Mouse (Mus musculus) spleen, postnatal 4 days (tissue): ENCODE measurements around the gene Vwc2l.

Experiments used
- DNase-seq, 2 experiments: peaks; one replicate each; pipeline ENCODE4 v3.0.0; 2022; ENCODE audit warnings: low spot score in 2 of 2

Gene Vwc2l

GRCm38 (mm10) chr1:70725655-70726066 is at the start of gene Vwc2l:
Gene Vwc2l (plus strand): TSS chr1:70725715.
- peak; percentile 19 to 67 for DNase-seq

- DNase-seq = no peak
Observed at GRCm38 (mm10) chr1:70692529-70692928, 33.0 kb upstream of the Vwc2l start.

DNA sequence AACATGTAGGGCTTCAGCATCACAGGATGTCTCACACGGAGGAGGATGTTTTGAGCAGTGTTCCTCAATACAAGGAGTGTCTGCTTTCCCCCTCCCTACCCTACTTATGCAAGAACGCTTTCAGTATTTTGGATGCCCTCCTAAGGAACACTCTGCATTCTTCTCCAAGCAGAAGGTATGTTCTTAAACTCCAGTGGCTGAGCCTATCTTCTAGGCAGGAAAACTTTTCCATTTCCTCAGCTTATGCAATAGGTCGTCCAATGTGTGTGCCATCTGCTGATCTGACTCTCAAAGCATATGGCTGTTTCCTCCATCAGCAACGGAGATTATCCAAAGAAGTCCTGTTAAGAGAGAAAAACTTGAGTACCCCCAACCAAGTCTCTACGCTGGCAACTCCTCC is 25.2 kb upstream of the Vwc2l start:
- no peak for DNase-seq

GRCm38 (mm10) chr1:70703934-70704333 is 21.6 kb upstream of the Vwc2l start:
- DNase-seq = no peak

DNA sequence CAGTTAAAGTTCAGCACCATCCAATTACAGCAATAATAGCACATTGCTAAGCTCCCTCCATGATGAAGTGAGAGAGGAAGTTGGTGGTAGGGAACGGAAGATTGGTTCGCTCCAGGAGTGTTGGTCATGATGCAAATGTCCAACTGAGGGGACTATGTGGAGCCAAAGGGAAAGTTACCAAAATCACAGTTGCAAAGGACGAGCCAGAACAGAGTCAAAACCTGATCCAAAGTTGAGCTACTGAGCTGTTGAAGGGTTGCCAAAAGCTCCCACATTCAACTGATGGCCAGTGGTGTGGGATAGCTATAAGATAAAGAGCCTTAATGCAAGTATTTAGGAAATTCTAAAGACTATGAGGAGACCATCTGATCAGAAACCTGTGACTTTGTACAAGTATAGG is 19.7 kb upstream of the Vwc2l start:
- DNase-seq = no peak

GRCm38 (mm10) chr1:70725045-70725444 is 470 bp upstream of the Vwc2l start:
- DNase-seq = no peak

- no peak for DNase-seq
Observed at GRCm38 (mm10) chr1:70787146-70787545, 61.6 kb downstream of the Vwc2l start.

GRCm38 (mm10) chr1:70791636-70792035 is 66.1 kb downstream of the Vwc2l start:
- no peak for DNase-seq

DNA sequence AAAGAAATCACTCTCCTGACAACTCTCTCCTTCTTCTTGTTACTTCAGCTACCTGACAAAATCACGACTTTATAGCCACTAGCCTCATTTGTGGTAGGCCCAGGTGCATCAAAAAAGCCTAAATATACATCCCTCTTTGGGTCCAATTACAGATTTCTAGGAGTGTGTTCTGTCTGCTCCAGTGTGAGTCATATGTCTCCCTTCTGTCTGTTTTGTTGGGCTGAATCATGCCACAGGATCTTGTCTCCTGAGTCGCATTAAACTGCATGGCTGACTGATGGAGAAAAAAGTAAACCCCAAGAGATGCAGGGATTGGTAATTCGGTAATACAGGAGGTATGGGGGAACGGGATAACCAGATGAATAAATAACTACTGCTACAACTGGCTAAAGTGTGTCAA is 69.6 kb downstream of the Vwc2l start:
- DNase-seq = no peak

GRCm38 (mm10) chr1:70803401-70803800 is 77.9 kb downstream of the Vwc2l start:
- no peak for DNase-seq

- no peak for DNase-seq
Observed at GRCm38 (mm10) chr1:70823111-70823510, 97.6 kb downstream of the Vwc2l start.

DNA sequence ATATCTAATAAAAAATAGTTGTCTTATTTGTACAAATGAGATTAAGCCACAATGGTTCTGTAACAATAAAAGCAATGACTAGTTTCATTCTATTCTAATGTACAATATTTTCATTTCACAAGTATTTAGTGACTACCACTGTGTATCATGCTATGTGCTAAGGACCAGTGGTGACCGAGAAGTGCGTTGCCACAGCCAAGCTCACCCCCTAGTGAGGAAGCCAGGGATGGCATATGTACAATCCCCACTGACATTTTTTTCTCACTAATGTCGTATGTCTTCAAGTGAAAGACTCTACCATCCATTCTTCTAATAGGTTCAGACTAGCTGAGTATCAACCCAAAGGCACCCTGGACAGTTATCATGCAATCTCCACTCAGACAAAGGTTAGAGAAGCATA is 107.7 kb downstream of the Vwc2l start:
- DNase-seq = no peak

GRCm38 (mm10) chr1:70842222-70842621 is 116.7 kb downstream of the Vwc2l start:
- no peak for DNase-seq

- DNase-seq = no peak
Observed at GRCm38 (mm10) chr1:70845276-70845675, 119.8 kb downstream of the Vwc2l start.

- no peak for DNase-seq
Observed at GRCm38 (mm10) chr1:70851633-70852390, 126.3 kb downstream of the Vwc2l start.

GRCm38 (mm10) chr1:70853446-70853845 is 127.9 kb downstream of the Vwc2l start:
- DNase-seq = no peak

DNA sequence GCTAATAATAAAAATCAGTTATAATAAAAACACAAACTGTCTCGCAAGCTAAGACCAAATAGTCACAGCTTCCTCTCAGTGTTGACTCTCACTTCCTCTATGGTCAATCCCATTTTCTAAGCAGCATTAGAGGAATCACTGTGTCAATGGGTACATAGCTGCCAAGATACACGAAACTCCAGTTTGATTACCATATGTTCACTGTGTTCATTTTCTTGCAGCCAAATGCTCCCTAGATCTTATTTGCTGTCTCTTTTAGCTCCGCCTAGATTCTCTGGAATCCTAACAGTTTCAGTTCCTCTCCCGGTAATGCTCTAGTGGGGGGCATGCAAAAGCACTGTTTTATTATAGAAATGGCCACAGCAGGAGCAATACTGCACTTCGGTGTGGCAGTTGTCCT is 130.4 kb downstream of the Vwc2l start:
- no peak for DNase-seq

DNA sequence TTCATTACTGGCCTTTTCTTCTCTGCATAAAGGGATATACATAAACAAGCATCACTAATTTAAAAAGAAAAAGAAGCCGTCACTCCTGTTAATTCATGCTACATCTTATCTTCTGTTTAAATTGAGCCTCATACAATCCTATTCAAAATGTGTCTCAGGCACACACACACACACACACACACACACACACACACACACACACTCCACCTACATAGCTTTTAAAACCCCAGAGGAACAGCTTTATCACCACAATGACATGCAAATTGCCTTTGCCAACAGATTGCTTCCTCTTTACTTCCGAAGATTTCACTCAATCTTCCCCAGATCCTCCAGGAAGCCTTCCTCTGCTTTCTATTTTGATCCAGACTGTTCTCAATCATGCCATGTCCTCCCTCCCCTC is 136.2 kb downstream of the Vwc2l start:
- no peak for DNase-seq

GRCm38 (mm10) chr1:70866137-70866536 is 140.6 kb downstream of the Vwc2l start:
- no peak for DNase-seq

- DNase-seq = no peak
Observed at GRCm38 (mm10) chr1:70880496-70880895, 155.0 kb downstream of the Vwc2l start.

DNA sequence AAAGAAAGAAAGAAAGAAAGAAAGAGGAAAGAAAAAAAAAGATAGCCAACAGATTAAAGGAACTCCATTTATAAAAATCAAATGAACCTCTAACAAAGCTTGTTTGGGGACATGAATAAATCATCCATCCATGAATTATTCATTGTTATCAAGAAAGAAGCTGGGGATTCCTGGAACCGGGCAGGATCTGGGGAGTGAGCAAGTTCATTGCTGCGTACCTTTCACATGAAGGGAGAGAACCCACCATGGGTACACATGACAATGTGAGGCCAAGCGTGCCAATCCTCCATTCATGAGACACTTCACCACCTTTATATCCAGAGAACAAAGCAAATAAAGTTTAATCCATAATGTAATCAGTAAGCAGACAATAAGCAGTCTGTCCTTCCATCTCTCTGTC is 155.8 kb downstream of the Vwc2l start:
- no peak for DNase-seq

GRCm38 (mm10) chr1:70884156-70884555 is 158.6 kb downstream of the Vwc2l start:
- no peak for DNase-seq

DNA sequence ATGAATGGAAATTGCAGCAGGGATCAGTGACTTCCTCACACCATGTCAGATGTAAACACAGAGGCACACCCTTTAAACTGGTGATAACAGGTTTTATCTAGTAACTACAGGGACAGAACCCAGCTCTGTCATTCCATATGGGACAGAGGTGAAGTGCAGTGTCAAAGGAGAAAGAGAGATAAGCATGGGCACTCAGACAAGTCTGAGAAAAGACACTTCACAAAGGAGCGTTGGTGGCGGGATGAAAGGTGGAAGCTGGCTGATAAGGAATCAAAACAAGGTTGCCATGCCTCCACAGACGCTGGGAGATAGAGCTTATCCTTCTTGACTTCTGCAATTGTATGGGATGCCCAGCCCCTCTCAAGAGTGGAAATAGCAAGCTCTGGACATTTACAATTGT is 176.8 kb downstream of the Vwc2l start:
- DNase-seq = no peak

DNA sequence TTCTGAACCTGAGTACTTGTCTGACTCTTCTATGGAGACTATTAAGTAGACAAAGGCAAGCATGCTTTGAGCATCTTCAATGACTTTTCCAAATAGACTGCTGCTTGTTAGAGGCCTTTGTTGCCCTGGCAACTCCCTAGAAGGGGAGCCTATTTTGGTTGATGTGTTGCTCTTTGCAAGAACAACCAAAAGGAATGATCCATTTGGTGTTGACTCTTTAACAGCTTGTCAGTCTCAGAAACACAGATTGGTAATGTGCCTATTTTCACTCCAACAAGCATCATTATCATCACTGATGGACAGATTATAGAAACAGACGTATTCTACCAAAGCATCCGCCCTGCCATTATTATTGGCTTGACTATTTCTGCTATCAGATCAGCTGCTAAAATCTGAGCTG is 181.9 kb downstream of the Vwc2l start:
- no peak for DNase-seq
